Mouse (Mus musculus) hindbrain, embryonic 10.5 days (tissue): ENCODE measurements around the gene Pusl1. TPM values are rescaled to one million over a fixed set of nuclear protein-coding genes. Genes with fewer than 3 reads are reported as not detected.

ENCODE experiments used
- DNase-seq: peaks from one replicate; pipeline ENCODE4 v3.0.0-alpha.2; 2017; ENCODE audit warnings: low spot score
- H3K27ac ChIP-seq: fragments of 300-500 bp; sonication (generic); 2 replicates; pipeline ENCODE4 v1.5.1; 2016; ENCODE audit warnings: mild to moderate bottlenecking, moderate library complexity
- H3K27me3 ChIP-seq: fragments of 300-500 bp; sonication (generic); 2 replicates; pipeline ENCODE4 v1.6.1; 2016; ENCODE audit warnings: mild to moderate bottlenecking; ENCODE audit not compliant: poor library complexity, insufficient read depth, severe bottlenecking
- H3K36me3 ChIP-seq: fragments of 300-500 bp; sonication (generic); 2 replicates; pipeline ENCODE4 v1.6.1; 2016; ENCODE audit warnings: mild to moderate bottlenecking, moderate library complexity
- H3K4me1 ChIP-seq: fragments of 300-500 bp; sonication (generic); replicated peaks from 2 replicates; pipeline ENCODE4 v1.6.1; 2016; ENCODE audit warnings: mild to moderate bottlenecking
- H3K4me3 ChIP-seq: fragments of 300-500 bp; sonication (generic); 2 replicates; pipeline ENCODE4 v1.5.1; 2016; ENCODE audit warnings: mild to moderate bottlenecking, moderate library complexity
- H3K9me3 ChIP-seq: fragments of 300-500 bp; sonication (generic); 2 replicates; pipeline ENCODE4 v1.6.1; 2016; ENCODE audit warnings: mild to moderate bottlenecking, moderate library complexity
- WGBS: fragments of 180-500 bp; shearing (Covaris S2); methylation state at CpG from one replicate; pipeline ENCODE4 v1.1.7; 2016; 5-methylcytosine and 5-hydroxymethylcytosine counted together
- polyA plus RNA-seq: library from polyadenylated mRNA; unstranded; fragments of >200 nt; fragmentation: Nextera tagmentation; extraction: Ambion mirVana; gene quantifications from 2 replicates; pipeline ENCODE4 v1.2.1, GENCODE M21; 2016

Pusl1 gene
- polyA plus RNA-seq, 1 experiment from 2014 or later, result 49.4 TPM

DNA sequence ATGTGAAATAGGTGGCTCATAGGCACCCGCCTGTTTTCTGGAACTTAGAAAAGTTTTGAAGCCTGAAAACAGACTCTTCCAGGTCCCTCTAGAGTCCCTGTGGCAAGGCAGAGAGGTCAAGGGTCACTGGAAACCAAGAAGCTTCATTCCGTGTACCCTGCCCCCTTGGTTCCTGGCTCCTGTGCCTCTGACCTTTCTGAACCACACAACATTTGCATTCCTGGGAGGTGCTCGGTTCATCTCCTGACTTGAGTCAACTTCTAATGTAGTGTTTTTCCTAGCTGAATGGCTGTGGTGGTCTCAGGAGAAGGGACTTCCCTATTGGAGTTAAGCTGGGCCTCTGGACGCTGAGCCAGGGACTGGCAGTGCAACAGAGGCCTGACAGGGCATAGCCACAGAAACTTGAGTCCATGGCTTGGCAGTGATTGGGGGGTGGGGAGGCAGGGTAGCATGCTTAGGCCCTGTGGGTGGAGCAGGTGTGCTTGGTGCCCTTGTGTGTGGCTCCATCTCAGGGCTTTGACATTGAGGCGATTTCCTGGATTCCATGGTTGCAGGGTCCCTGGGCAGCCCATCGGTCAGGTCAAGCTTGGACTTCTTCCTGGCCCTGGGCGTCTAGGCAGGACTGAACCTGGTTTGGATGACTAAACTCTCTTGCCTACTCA is 43.0 kb downstream of the Pusl1 start:
- Histone ChIP-seq H3K27ac (no peak overlapping the region; the same call in 1 of the 2 replicates), H3K4me1 (peaks cover 43% of the 10 kb centered on the region), H3K9me3 (no peaks in the 10 kb centered on the region), H3K27me3 (no peaks in the 10 kb centered on the region), H3K36me3 (peaks cover 29% of the 10 kb centered on the region), H3K4me3 (peak overlapping the region; percentile 88)
- no peak for DNase-seq
- 50% methylated on average over 7 of the region's 7 CpGs for WGBS

DNA sequence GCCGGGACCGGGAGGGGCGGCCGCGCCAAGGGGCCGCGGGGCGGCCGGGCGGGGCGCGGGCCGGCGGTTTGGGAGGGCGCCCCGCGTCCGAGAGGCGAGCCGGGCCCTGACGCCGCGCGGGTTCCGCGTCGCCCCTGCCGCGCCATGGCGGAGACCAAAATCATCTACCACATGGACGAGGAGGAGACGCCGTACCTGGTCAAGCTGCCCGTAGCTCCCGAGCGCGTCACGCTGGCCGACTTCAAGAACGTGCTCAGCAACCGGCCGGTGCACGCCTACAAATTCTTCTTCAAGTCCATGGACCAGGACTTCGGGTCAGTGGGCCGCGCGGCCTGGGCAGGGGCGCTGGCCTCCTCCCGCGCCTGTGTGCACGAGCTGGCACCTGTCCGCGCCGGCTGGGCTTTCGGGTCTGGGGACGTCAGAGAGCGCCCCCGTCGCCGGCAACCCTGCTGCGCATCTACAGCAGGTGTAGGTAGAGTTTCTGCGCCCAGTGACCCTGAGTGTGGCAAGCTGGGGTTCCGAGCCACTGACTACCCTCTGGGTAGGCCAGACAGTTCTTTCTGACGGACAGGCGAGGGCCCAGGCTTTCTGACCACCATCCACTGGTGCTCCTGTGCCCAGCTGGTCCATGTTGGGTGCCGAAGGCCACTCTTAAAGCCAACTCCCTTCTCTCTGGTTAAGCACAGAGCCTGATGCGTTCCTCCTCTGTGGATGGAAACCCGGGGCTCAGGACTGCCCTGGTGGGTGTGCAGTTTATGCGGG is 43.8 kb downstream of the Pusl1 start:
- 2% methylated on average over 69 of the region's 69 CpGs for WGBS

DNA sequence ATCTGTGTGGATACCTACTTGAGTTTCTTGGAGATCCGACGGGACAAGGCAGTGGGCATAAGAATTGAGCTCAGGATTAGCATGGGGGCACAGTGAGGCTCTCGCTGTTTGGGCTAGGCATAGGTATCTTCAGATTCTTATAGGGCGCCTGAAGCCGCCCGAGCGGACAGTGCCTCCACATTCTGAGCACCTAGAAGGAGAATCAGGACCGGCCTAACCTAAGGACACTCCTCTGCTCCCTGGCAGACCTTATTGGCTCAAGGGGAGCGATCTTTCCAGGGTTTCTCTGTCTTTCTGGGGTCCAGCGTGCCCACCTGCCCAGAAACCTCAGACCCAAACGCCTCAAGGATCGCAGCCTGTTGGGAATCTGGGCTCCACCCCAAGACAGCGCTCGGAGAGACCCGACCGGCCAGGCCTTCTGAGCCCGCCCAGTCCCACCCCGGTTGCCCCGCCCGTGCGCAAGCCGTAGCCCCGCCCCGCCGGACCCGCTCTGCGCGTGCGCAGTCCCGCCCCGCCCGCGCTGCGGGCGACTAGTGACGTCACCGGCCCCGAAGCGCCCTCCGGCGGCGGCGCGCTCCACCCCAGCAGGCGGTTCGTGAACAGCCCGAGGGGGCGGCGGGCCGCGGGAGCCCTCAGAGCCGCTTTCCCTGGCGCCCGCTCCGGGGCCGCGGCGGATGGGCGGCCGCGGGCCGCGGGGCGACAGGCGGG is 44.6 kb downstream of the Pusl1 start, which contains the start of gene Dvl1:
Gene Dvl1 (plus strand): TSS at position 532 of the 708 bp plus-strand sequence.
- H3K4me3 ChIP-seq, result peak within 1 kb of the TSS; percentile 88
- peak within 1 kb of the TSS; percentile 91 for H3K27ac ChIP-seq
- H3K9me3 ChIP-seq, result no peaks in the 10 kb centered on the region
- H3K36me3 ChIP-seq, result peaks cover 34% of the 10 kb centered on the region
- peaks cover 8% of the 10 kb centered on the region for H3K27me3 ChIP-seq
- WGBS, result 2% methylated on average over 65 of the region's 65 CpGs
- peak; percentile 95 for DNase-seq
- peaks cover 43% of the 10 kb centered on the region for H3K4me1 ChIP-seq

More for the DNA sequence above, 43.8 kb downstream of the Pusl1 start:
- Histone ChIP-seq H3K36me3 (peaks cover 30% of the 10 kb centered on the region), H3K4me1 (peaks cover 43% of the 10 kb centered on the region), H3K27me3 (peaks cover under 1% of the 10 kb centered on the region; the same call in 1 of the 2 replicates), H3K27ac (peak overlapping the region; percentile 91), H3K9me3 (no peaks in the 10 kb centered on the region), H3K4me3 (peak overlapping the region; percentile 88)
- no peak for DNase-seq

DNA sequence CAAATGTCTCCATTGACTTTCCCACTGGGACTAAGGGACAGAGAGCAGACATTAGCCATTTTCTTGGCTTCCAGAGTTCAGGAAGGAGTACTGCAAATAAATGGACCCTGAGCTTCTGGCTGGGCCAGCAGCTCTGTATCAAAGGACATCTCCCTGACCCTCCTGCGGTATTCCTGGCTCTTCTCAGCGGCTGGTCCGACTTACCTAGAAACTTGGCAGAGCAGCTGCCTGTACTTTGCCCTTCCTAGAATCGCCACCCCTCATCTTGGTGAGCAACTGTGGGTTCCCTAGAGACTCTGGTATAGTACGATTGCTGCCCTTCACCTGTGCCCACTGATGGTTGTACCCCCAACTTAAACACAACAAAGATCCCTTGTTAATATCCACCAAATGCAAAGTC is 48.4 kb downstream of the Pusl1 start:
- Histone ChIP-seq H3K4me3 (no peak overlapping the region), H3K4me1 (peaks cover 55% of the 10 kb centered on the region), H3K36me3 (peaks cover 26% of the 10 kb centered on the region), H3K9me3 (no peaks in the 10 kb centered on the region), H3K27ac (no peak overlapping the region), H3K27me3 (peaks cover 24% of the 10 kb centered on the region)
- 88% methylated on average over 5 of the region's 5 CpGs for WGBS
- DNase-seq, result no peak

DNA sequence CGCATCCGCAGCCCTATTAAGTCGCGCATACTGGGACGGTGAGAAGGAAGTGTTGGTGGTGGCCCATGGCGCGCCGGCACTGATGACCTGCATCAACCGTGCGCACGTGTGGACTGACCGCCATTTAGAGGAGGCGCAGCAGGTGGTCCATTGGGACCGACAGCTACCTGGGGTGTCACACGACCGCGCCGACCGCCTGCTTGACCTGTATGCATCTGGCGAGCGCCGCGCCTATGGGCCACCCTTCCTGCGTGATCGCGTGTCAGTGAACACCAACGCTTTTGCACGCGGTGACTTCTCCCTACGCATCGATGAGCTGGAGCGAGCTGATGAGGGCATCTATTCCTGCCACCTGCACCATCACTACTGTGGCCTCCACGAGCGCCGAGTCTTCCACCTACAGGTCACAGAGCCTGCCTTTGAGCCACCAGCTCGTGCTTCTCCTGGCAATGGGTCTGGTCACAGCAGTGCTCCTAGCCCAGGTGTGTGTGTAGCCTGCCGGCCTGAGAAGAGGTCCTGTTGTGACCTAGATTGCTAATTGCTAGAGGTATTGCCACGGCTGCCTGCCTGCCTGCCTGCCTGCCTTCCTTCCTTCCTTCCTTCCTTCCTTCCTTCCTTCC is 49.8 kb downstream of the Pusl1 start:
- 36% methylated on average over 38 of the region's 38 CpGs for WGBS
- peak overlapping the region; percentile 57 for H3K4me3 ChIP-seq
- H3K27me3 ChIP-seq, result peaks cover 24% of the 10 kb centered on the region
- H3K36me3 ChIP-seq, result peaks cover 26% of the 10 kb centered on the region
- no peak for DNase-seq
- no peaks in the 10 kb centered on the region for H3K9me3 ChIP-seq
- H3K27ac ChIP-seq, result no peak overlapping the region; the same call in 1 of the 2 replicates
- H3K4me1 ChIP-seq, result peaks cover 45% of the 10 kb centered on the region

- Histone ChIP-seq H3K27ac (peak overlapping the region; percentile 88), H3K9me3 (no peaks in the 10 kb centered on the region), H3K4me1 (peaks cover 40% of the 10 kb centered on the region), H3K4me3 (peak overlapping the region; percentile 57), H3K36me3 (peaks cover 26% of the 10 kb centered on the region), H3K27me3 (peaks cover 24% of the 10 kb centered on the region)
- peak; percentile 51 for DNase-seq
- 1% methylated on average over 32 of the region's 32 CpGs for WGBS
These were observed 50.6 kb downstream of the Pusl1 start for GRCm38 (mm10) chr4:155841003-155841454.

- H3K4me3 ChIP-seq, result peak overlapping the region; percentile 57
- WGBS, result 4% methylated on average over 8 of the region's 8 CpGs
- H3K27ac ChIP-seq, result peak overlapping the region; percentile 88
- DNase-seq, result peak; percentile 40
- H3K36me3 ChIP-seq, result peaks cover 28% of the 10 kb centered on the region
- H3K4me1 ChIP-seq, result peaks cover 40% of the 10 kb centered on the region
- H3K9me3 ChIP-seq, result no peaks in the 10 kb centered on the region
- H3K27me3 ChIP-seq, result peaks cover 24% of the 10 kb centered on the region
These were observed 51.2 kb downstream of the Pusl1 start for GRCm38 (mm10) chr4:155840076-155841002.

- Histone ChIP-seq H3K36me3 (peaks cover 32% of the 10 kb centered on the region), H3K9me3 (no peaks in the 10 kb centered on the region), H3K4me1 (peaks cover 40% of the 10 kb centered on the region), H3K4me3 (peak within 1 kb of the TSS; percentile 57), H3K27ac (peak within 1 kb of the TSS; percentile 88), H3K27me3 (peaks cover 24% of the 10 kb centered on the region)
- WGBS, result 1% methylated on average over 16 of the region's 16 CpGs
- DNase-seq, result peak; percentile 89
These were observed 52.1 kb downstream of the Pusl1 start, which contains the start of gene Mxra8 for GRCm38 (mm10) chr4:155839483-155839910. Mxra8 (plus strand) TSS chr4:155839680.

GRCm38 (mm10) chr4:155838187-155839153 is 53.1 kb downstream of the Pusl1 start:
- no peaks in the 10 kb centered on the region for H3K9me3 ChIP-seq

More at GRCm38 (mm10) chr4:155838187-155839153, 53.1 kb downstream of the Pusl1 start:
- Histone ChIP-seq H3K27ac (peak overlapping the region; percentile 88), H3K36me3 (peaks cover 31% of the 10 kb centered on the region), H3K4me1 (peaks cover 48% of the 10 kb centered on the region), H3K27me3 (peaks cover 24% of the 10 kb centered on the region), H3K4me3 (0 out of 2 replicates have a peak overlapping the region, but pooled peaks have one; percentile 57)
- 56% methylated on average over 8 of the region's 8 CpGs for WGBS
- no peak for DNase-seq
